Mouse (Mus musculus) MEL (cell line): Measurements from ENCODE around the gene Aes.

Experiments used
- CTCF ChIP-seq, 3 experiments: IDR thresholded peaks in 2 of 3; conservative IDR thresholded peaks in 1 of 3; 2 replicates each; pipeline ENCODE4 v1.5.1; 2011 to 2012; ENCODE audit warnings: low read length in 3 of 3, low read depth in 2 of 3, mild to moderate bottlenecking in 2 of 3, improper control_type of control experiment in 1 of 3, inconsistent platforms in 1 of 3, mixed read lengths in 1 of 3, moderate library complexity in 1 of 3; ENCODE audit not compliant: control insufficient read depth in 1 of 3, insufficient read depth in 1 of 3, poor library complexity in 1 of 3, severe bottlenecking in 1 of 3
- EP300 ChIP-seq, 2 experiments: IDR thresholded peaks; 2 replicates each; pipeline ENCODE4 v1.6.1; 2011; ENCODE audit warnings: improper control_type of control experiment in 2 of 2, low read length in 2 of 2, low read depth in 1 of 2, mild to moderate bottlenecking in 1 of 2
- JUND ChIP-seq: IDR thresholded peaks from 2 replicates; pipeline ENCODE4 v1.6.1; 2011; ENCODE audit warnings: low read depth, mild to moderate bottlenecking, improper control_type of control experiment, low read length
- KAT2A ChIP-seq: conservative IDR thresholded peaks from 2 replicates; pipeline ENCODE4 v1.6.1; 2012; ENCODE audit warnings: low read depth, low read length, improper control_type of control experiment, inconsistent platforms
- POLR2A ChIP-seq, 2 experiments: IDR thresholded peaks; 2 replicates each; pipeline ENCODE4 v1.6.1; 2011 to 2012; ENCODE audit warnings: low read length in 2 of 2, mild to moderate bottlenecking in 2 of 2, control low read depth in 1 of 2, improper control_type of control experiment in 1 of 2, low read depth in 1 of 2, moderate library complexity in 1 of 2; ENCODE audit not compliant: control insufficient read depth in 1 of 2, insufficient read depth in 1 of 2, poor library complexity in 1 of 2

GRCm38 (mm10) chr10:81591846-81592245, 32.6 kb downstream of the Aes start:
- TF ChIP-seq JUND (no peak), KAT2A (no peak), CTCF (IDR thresholded peaks at IDR 0.05 in 2 of 3, conservative IDR thresholded peaks at IDR 0.05 in 1 of 3; ENCODE audit: control insufficient read depth in 1 of 3, insufficient read depth in 1 of 3, low read depth in 2 of 3, low read length in 3 of 3, poor library complexity in 1 of 3, severe bottlenecking in 1 of 3) (no peak), POLR2A (IDR thresholded peaks at IDR 0.05; ENCODE audit: control insufficient read depth in 1 of 2, insufficient read depth in 1 of 2, low read depth in 1 of 2, low read length in 2 of 2, poor library complexity in 1 of 2) (no peak), EP300 (IDR thresholded peaks at IDR 0.05; ENCODE audit: low read depth in 1 of 2, low read length in 2 of 2) (no peak)
